Comparison of ENCODE assay signal across 8 mouse cellular contexts in the genomic region with DNA sequence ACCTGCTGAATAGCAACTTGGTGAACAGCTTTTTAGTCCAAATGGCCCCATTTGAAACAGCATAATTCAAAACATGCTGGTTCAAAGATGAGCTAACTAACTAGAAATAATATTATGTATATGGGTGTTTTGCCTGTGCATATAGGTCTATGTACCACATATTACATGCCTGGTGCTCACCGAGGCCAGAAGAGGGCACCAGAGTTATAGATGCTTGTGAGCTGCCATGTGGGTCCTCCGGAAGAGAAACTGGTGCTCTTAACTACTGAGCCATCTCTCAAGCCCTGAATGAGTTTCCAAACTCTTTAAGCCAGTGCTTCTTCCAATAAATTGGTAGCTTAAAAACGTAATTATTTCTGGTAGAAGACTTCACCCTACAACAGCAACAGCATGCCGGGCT. TPM values are rescaled to one million over a fixed set of nuclear protein-coding genes. Genes with fewer than 3 reads are reported as not detected.
DNase-seq lines count a peak whose midpoint lies in the region; ATAC-seq and TF ChIP-seq lines count a peak whose summit lies in the region.

No protein-coding gene starts in this region.

- no peak overlapping the region for H3K4me2 ChIP-seq in neural tube, embryonic 15.5 days

- no peak for TF ChIP-seq POLR2A in cerebellum, adult 2 months (IDR thresholded peaks at IDR 0.05; ENCODE audit: borderline replicate concordance, insufficient read depth, low read length)

- no peaks in the 10 kb centered on the region for H3K9me3 ChIP-seq in neural tube, embryonic 15.5 days (replicated peaks)

- TF ChIP-seq CTCF in cerebellum, adult 2 months (IDR thresholded peaks at IDR 0.05; ENCODE audit: borderline replicate concordance, insufficient read depth, low read depth, low read length): peak; percentile 59; the same call in 1 of the 2 replicates

- WGBS in cerebellum, adult 2 months: 63% methylated on average over 4 of the region's 4 CpGs
- WGBS in neural tube, embryonic 15.5 days: 56% methylated on average over 4 of the region's 4 CpGs

- H3K27me3 ChIP-seq in cerebellum, adult 2 months (ENCODE audit: control insufficient read depth, insufficient read depth, low read length): no peaks in the 10 kb centered on the region
- H3K27me3 ChIP-seq in neural tube, embryonic 15.5 days (replicated peaks): no peaks in the 10 kb centered on the region

- DNase-seq in cerebellum, adult 2 months: peak; percentile 36 to 44
- no peak for DNase-seq in cerebellum, adult 11-12 months
- DNase-seq in neural tube, embryonic 10.5 days (ENCODE audit: extremely low spot score, low spot score): peak; percentile 26
- peak; percentile 70 for DNase-seq in embryo, embryonic 11 days
- DNase-seq in lung, postnatal 10 days: peak; percentile 79
- DNase-seq in spleen, postnatal 36 days (ENCODE audit: low spot score in 2 of 2): peak; percentile 69 to 74

- no peaks in the 10 kb centered on the region; the same call in 1 of the 2 replicates for H3K4me1 ChIP-seq in cerebellum, adult 2 months (ENCODE audit: control insufficient read depth, insufficient read depth, low read length)
- no peaks in the 10 kb centered on the region for H3K4me1 ChIP-seq in neural tube, embryonic 15.5 days

- H3K27ac ChIP-seq in cerebellum, adult 2 months (ENCODE audit: insufficient read depth, low read length): no peak overlapping the region
- H3K27ac ChIP-seq in neural tube, embryonic 15.5 days (replicated peaks): no peak overlapping the region

- no peak overlapping the region for H3K4me3 ChIP-seq in cerebellum, adult 2 months (replicated peaks; ENCODE audit: insufficient read depth, low read depth, low read length)
- H3K4me3 ChIP-seq in neural tube, embryonic 15.5 days (replicated peaks): no peak overlapping the region

- H3K9ac ChIP-seq in neural tube, embryonic 15.5 days (replicated peaks): no peak overlapping the region

- H3K36me3 ChIP-seq in neural tube, embryonic 15.5 days: peaks cover 9% of the 10 kb centered on the region; the same call in 1 of the 2 replicates

- ATAC-seq in neural tube, embryonic 15.5 days (ENCODE audit: low FRiP score): no peak
- peak; percentile 50 for ATAC-seq in inflammation-experienced regulatory T-cells, adult 6 months

RNA-seq across cellular contexts. Expression of a gene that starts 37.7 kb away (rescaled TPM):
- 45.4 and 50.6 TPM in 2 replicates for polyA plus RNA-seq in cerebellum, adult 2 months (2012; rRNA removed)
- 68.1 and 77.0 TPM in 2 replicates for polyA plus RNA-seq in neural tube, embryonic 15.5 days (2015; fragmentation: Nextera tagmentation; extraction: Ambion mirVana)
- 100 to 1,000 TPM; 142 to 214 (median 146) TPM for polyA plus RNA-seq in inflammation-experienced regulatory T-cells, adult 6 months (2017; shearing (Covaris generic))
